Mouse (Mus musculus): ENCODE data around the gene Usp50.

The Usp50 gene

DNA sequence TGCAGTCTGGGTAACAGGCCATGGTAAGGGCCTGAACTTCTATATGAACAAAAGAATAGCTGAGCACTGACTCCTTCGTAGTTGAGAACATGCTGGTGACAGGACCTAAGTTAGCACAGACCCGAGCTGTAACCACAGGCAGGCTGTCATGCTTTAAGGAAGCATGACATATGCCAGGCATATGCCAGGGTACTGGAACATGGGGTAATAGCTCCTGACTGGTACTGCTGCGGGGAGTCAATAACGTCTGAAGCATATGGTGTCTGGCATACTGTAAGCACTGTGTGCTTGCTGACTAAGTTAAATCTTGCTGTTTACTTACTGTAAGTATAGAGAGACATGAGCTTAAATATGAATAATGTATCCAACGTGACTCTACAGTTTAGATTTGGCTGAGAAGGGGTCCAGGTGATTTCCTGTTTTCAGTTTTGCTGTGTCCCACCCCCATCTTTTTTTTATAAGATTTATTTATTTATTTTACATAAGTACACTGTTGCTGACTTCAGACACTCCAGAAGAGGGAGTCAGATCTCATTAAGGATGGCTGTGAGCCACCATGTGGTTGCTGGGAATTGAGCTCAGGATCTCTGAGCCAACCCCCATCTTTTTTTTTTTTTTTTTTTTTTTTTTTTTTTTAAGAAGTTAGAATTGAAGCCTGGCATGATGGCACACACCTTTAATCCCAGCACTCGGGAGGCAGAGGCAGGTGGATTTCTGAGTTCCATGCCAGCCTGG, 47.8 kb downstream of the Usp50 start:
- no peak for DNase-seq

DNA sequence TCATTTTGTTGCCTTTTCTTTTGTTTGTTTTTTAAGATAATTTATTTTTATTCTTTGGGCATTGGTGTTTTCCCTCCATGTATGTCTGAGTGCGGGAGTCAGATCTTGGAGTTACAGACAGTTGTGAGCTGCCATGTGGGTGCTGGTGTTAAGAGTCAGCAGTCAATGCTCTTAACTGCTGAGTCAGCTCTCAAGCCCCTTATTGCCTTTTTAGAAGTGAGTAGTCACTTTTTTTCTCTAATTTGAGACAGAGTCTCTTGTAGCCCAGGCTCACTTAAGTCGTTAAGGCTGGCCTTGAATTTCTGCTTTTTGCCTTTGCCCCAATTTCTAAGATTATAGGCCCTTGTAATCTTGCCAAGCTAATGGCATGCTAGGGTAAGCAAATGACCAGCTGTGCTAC, 52.8 kb downstream of the Usp50 start:
- DNase-seq: no peak

- DNase-seq: no peak
These were observed 54.1 kb downstream of the Usp50 start for GRCm38 (mm10) chr2:126729207-126729606.

DNA sequence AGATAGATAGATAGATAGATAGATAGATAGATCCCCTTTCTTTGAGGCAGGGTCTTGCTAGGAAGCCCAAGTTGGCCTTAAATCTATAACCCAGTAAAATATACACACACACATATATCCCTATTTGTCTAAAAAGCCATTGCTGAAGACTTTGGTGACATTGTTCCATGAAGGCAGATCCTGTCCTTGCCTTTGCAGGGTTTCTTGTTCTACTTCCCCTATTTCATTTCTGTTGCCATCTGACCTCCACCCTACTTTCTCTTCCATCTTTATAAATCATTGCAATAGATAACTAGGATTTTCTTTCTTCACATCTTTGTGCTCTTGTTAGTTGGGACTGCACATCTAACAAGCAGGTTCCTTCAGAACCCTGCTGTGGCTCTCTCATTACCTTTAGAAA, 70.3 kb downstream of the Usp50 start:
- DNase-seq: no peak

GRCm38 (mm10) chr2:126712526-126712925, 70.7 kb downstream of the Usp50 start:
- DNase-seq: peak; percentile 40 to 55

GRCm38 (mm10) chr2:126708361-126708760, 74.9 kb downstream of the Usp50 start:
- DNase-seq: no peak

DNA sequence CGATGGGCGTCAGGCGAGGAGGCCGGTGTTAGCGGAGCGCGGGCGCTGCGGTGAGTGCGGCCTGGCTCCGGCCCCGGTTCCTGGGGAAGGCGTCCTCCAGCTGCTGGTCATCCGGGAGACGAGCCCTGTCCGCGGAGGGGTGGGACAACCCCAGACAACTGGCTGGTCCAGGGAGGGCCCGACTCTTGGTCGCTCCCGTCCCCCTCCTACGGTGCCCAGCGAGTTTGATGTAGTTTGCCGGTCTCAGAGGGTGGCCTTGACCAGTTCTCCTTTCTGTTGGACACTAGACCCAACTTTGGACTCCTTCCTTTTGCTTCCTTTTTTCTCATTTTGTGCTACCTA, 75.9 kb downstream of the Usp50 start:
- no peak for DNase-seq

DNA sequence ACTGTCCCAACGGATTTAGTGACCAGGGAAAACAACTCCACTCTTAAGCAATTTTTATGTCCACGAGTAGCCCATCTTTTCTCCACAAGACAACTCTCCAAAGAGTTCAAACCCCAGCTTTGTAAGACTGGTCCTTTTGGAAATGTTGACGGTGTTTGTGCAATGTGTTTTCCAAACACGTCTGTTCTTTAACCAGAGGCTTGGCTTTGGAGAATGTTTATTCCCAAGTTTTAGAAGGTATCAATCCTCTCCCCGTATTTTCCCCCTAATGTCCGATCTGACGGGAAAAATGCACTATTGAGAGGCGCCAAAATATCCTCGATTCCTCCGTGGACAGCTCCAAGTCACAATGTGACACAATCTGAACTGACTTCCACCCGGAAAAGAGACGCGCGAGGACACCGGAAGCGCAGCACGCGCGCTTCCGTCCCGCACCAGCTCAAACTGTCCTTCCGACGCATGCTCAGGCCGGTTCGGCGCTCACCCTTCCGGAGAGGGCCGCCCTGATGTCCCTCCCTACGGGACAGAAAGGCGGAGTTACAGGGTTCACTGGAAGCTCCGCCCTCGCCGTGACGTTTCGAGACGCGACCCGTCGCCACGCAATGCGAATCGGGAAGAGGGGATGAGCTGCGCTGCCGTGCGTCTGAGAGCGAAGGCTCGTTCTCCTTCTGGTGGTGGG, 76.4 kb downstream of the Usp50 start, which contains the start of gene Usp8:
Gene Usp8 (plus strand): TSS at position 570 of the 679 bp plus-strand sequence.
- DNase-seq: peak; percentile 97

- no peak for DNase-seq
These were observed 88.0 kb downstream of the Usp50 start for GRCm38 (mm10) chr2:126695285-126695684.

DNA sequence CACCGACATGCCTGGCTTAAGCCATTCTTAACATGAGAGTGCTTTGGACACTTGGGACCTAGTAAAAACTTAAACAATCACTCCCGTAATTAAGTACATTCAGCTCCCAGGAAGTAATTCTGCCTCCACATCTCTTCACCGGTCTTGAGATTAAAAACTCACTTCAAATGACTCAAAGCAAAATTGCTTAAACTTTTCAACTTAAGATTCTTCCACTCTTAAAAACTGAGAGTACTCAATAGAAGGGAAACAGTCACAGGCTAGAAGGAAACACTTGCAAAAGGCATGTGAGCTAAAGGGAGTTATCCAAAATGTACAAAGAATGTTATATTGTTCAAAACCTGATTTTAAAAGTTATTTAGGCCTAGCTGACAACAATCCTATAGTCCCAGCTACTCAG, 92.0 kb downstream of the Usp50 start:
- DNase-seq: no peak

GRCm38 (mm10) chr2:126682937-126683336, 100.3 kb downstream of the Usp50 start:
- DNase-seq: no peak

- peak in 1 of 2 experiments; percentile 21 for DNase-seq
These were observed 100.9 kb downstream of the Usp50 start for GRCm38 (mm10) chr2:126682333-126682732.

- DNase-seq: no peak
These were observed 105.9 kb downstream of the Usp50 start for GRCm38 (mm10) chr2:126677366-126677765.

GRCm38 (mm10) chr2:126676122-126676515, 107.2 kb downstream of the Usp50 start, which contains the start of gene Gabpb1:
Gabpb1 (minus strand) TSS chr2:126676337.
- DNase-seq: no peak

GRCm38 (mm10) chr2:126675169-126676121, 107.8 kb downstream of the Usp50 start:
- peak; percentile 82 to 83 for DNase-seq

DNA sequence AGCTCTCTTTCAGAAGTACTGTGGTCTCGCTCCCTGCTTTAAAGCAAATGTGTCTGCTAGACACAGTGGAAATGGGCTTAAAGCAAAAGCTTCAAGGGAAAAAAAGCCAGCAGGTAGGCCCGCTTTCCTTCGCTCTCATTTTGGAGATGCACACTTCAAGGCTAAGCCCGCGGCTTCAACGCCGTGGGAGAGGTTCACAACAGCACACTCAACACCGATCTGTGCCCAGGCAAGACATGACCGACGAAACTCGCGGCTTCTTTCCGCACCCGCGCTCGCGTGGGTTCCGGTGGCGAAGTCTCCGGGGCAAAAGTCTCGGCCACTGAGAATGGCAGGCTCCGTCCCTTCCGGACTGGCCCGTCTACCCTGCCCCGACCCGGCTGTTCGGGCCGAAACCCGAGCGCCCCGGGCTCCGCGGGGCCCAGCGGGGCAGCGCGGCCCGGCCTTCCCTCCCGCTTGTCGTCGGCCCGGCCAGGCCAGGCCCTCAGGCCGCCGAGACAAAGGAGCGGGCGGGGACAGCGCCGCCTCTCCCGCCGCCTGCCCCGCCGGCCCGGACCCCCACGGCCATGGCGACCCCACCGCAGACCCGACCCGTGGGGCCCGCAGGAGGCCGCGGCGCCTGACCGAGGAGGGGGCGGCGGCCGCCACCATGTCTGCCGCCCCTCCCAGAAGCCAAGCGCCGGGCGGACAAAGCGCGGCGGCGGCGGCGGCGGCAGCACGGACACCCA, 108.7 kb downstream of the Usp50 start:
- peak in 1 of 2 experiments; percentile 43 for DNase-seq

GRCm38 (mm10) chr2:126673317-126674242, 109.7 kb downstream of the Usp50 start:
- no peak for DNase-seq

DNA sequence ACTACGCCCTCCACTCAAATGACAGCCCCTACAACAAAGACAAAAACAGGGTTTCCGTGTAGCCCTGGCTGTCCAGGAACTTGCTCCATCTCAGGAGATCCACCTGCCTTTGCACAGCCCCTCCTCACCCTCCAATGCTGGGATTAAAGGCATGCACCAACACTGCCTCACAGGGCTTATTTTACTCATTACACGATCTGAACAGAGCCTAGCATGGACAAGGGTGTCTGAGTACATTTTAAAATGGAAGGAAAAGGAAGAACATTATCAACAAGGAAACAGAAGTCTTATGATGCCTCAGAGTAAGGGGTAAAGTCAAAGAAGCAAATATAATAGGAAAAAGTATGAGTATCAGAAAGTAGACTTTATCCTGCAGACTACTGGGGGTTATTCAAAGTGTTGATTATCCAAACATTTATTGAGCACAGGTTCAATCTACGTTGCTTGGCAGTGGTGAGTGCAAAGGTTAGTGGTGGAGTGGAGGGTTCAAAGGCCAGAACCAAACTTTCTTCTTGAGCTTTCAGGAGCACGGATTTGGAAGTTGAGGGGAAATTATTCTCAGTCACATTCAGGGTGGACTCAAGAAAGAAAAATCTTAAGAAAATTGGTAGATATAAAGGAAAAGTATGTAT, 114.5 kb downstream of the Usp50 start:
- DNase-seq: peak; percentile 58 to 70

DNA sequence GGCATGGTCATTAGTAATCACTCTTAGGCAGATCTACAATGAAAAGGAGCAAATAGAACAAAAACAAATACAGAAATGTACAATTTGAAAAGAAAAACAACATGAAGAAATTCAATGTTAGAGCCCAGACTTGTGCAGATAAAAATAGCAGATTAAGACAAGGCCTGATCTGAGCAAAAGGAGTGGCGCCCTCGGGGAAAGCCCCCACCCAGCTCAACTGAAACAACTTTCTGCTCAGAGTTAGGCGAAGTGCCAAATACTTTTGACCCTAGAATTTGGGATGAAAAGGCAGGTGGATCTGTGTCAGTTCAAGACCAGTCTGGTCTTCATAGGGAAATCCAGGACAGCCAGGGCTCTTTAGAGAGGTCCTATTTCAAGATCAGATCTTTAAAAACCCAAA, 117.3 kb downstream of the Usp50 start:
- DNase-seq: no peak

DNA sequence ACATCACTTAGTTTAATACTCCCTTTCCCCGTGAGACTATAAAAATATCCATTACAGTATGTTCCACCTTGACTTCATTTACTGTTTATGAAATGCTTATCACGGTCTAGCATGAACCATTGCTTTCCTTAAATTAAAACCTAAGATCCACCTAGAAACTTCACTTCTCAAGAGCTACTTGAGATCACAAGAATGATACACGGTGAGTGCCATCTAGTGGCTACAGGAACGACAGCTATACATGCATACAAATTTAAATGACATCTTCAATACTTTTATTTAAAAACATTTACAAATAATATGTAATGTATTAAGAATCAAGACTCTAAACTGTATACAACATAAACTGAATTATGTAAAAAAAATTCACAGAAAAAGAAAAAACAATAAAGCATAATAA, 119.8 kb downstream of the Usp50 start:
- DNase-seq: peak; percentile 29 to 36

All from kidney, adult 8-10 months (tissue).